Mouse (Mus musculus) CH12.LX (cell line): ENCODE data around the gene Mybpc1. TPM values are rescaled to one million over a fixed set of nuclear protein-coding genes. Genes with fewer than 3 reads are reported as not detected.

ENCODE experiments used
- DNase-seq: peaks from one replicate; pipeline ENCODE4 v3.0.0-alpha.2; 2013; ENCODE audit errors: extremely low read depth
- H3K27ac ChIP-seq: 2 replicates; pipeline ENCODE4 v1.5.1; 2012; ENCODE audit warnings: low read depth, mild to moderate bottlenecking, control low read depth, moderate library complexity; ENCODE audit not compliant: insufficient read depth
- H3K27me3 ChIP-seq: replicated peaks from 2 replicates; pipeline ENCODE3; 2012; ENCODE audit warnings: inconsistent platforms
- H3K36me3 ChIP-seq, 2 experiments: replicated peaks in 1 of 2; 2 replicates each; pipeline versions ENCODE3 to v1.6.1; 2012; ENCODE audit warnings: inconsistent platforms in 1 of 2, low read length in 1 of 2, mild to moderate bottlenecking in 1 of 2, mixed read lengths in 1 of 2, moderate library complexity in 1 of 2; ENCODE audit not compliant: control insufficient read depth in 1 of 2, insufficient read depth in 1 of 2
- H3K4me1 ChIP-seq, 2 experiments: 2 replicates each; pipeline ENCODE4 v1.6.1; 2012; ENCODE audit warnings: inconsistent platforms in 1 of 2, moderate library complexity in 1 of 2; ENCODE audit not compliant: insufficient read depth in 2 of 2, control insufficient read depth in 1 of 2
- H3K4me2 ChIP-seq: 2 replicates; pipeline ENCODE4 v1.6.1; 2012; ENCODE audit warnings: low read depth, mild to moderate bottlenecking, control low read depth; ENCODE audit not compliant: poor library complexity, insufficient read depth, severe bottlenecking
- H3K4me3 ChIP-seq, 3 experiments: fragments of 150-350 bp in 1 of 3; sonication (generic) in 1 of 3; replicated peaks in 1 of 3; 2 replicates each; pipeline versions ENCODE3 to v1.5.1; 2011 to 2012; ENCODE audit warnings: low read depth in 2 of 3, low read length in 2 of 3, mild to moderate bottlenecking in 2 of 3, moderate library complexity in 2 of 3, control low read depth in 1 of 3, improper control_type of control experiment in 1 of 3, inconsistent platforms in 1 of 3, mixed read lengths in 1 of 3; ENCODE audit not compliant: poor library complexity in 1 of 3
- H3K79me2 ChIP-seq: replicated peaks from 2 replicates; pipeline ENCODE4 v1.6.1; 2012; ENCODE audit warnings: mild to moderate bottlenecking, moderate library complexity; ENCODE audit not compliant: control insufficient read depth, poor library complexity, insufficient read depth, severe bottlenecking; ENCODE audit errors: extremely low read depth
- H3K9ac ChIP-seq: 2 replicates; pipeline ENCODE4 v1.6.1; 2012; ENCODE audit warnings: low read depth, mild to moderate bottlenecking, control low read depth, moderate library complexity; ENCODE audit not compliant: insufficient read depth
- H3K9me3 ChIP-seq: replicated peaks from 2 replicates; pipeline ENCODE3; 2012; ENCODE audit warnings: low read length, inconsistent platforms, mixed read lengths
- ELF1 ChIP-seq: IDR thresholded peaks from 2 replicates; pipeline ENCODE4 v1.6.1; 2014; ENCODE audit warnings: low read depth, mild to moderate bottlenecking, inconsistent platforms, low read length, improper control_type of control experiment
- GABPA ChIP-seq: IDR thresholded peaks from 2 replicates; pipeline ENCODE4 v1.6.1; 2012; ENCODE audit warnings: low read depth, low read length, improper control_type of control experiment, inconsistent platforms; ENCODE audit not compliant: insufficient replicate concordance
- HCFC1 ChIP-seq: IDR thresholded peaks from 2 replicates; pipeline ENCODE4 v1.6.1; 2012; ENCODE audit warnings: low read depth, mild to moderate bottlenecking, inconsistent platforms, low read length, improper control_type of control experiment
- JUND ChIP-seq: conservative IDR thresholded peaks from 2 replicates; pipeline ENCODE4 v1.6.1; 2011; ENCODE audit warnings: low read depth, low read length, improper control_type of control experiment
- KAT2A ChIP-seq: IDR thresholded peaks from 2 replicates; pipeline ENCODE4 v1.6.1; 2012; ENCODE audit warnings: low read length, improper control_type of control experiment, inconsistent platforms; ENCODE audit not compliant: insufficient replicate concordance
- MAFK ChIP-seq: IDR thresholded peaks from 2 replicates; pipeline ENCODE4 v1.6.1; 2011; ENCODE audit warnings: low read length, improper control_type of control experiment; ENCODE audit not compliant: insufficient replicate concordance
- MAX ChIP-seq: IDR thresholded peaks from 2 replicates; pipeline ENCODE4 v1.6.1; 2011; ENCODE audit warnings: low read length, improper control_type of control experiment
- MEF2A ChIP-seq: IDR thresholded peaks from 2 replicates; pipeline ENCODE4 v1.6.1; 2014; ENCODE audit warnings: low read depth, mild to moderate bottlenecking, inconsistent platforms, low read length, improper control_type of control experiment, borderline replicate concordance
- MYC ChIP-seq: IDR thresholded peaks from 2 replicates; pipeline ENCODE4 v1.6.1; 2011; ENCODE audit warnings: low read depth, mild to moderate bottlenecking, improper control_type of control experiment, low read length
- NELFE ChIP-seq: IDR thresholded peaks from 2 replicates; pipeline ENCODE4 v1.6.1; 2011; ENCODE audit warnings: low read depth, low read length, improper control_type of control experiment
- NRF1 ChIP-seq: IDR thresholded peaks from 2 replicates; pipeline ENCODE4 v1.6.1; 2014; ENCODE audit warnings: low read depth, mild to moderate bottlenecking, inconsistent platforms, low read length, improper control_type of control experiment, moderate library complexity
- POLR2A ChIP-seq: IDR thresholded peaks from 2 replicates; pipeline ENCODE4 v1.6.1; 2011; ENCODE audit warnings: low read depth, mild to moderate bottlenecking, improper control_type of control experiment, low read length
- TBP ChIP-seq: conservative IDR thresholded peaks from 2 replicates; pipeline ENCODE4 v1.6.1; 2011; ENCODE audit warnings: low read depth, low read length, improper control_type of control experiment
- USF2 ChIP-seq: conservative IDR thresholded peaks from 2 replicates; pipeline ENCODE4 v1.6.1; 2011; ENCODE audit warnings: low read depth, low read length, improper control_type of control experiment
- ZMIZ1 ChIP-seq: IDR thresholded peaks from 2 replicates; pipeline ENCODE4 v1.6.1; 2012; ENCODE audit warnings: low read depth, mild to moderate bottlenecking, inconsistent platforms, low read length, improper control_type of control experiment
- dilution Hi-C: fragments of 300-500 bp; cut with MboI; formaldehyde crosslinking; loops from 2 replicates; pipeline ENCODE4 v1.14.3; 2020; ENCODE audit warnings: low sequenced_read_pairs; ENCODE audit not compliant: extremely low pct_unique_long_range_greater_than_20kb, extremely low pct_ligation_motif_present
- in situ Hi-C: fragments of 300-500 bp; cut with MboI; formaldehyde crosslinking; loops from 3 replicates; pipeline ENCODE4 v1.14.3; 2019; ENCODE audit warnings: low sequenced_read_pairs, low pct_ligation_motif_present, low pct_unique_long_range_greater_than_20kb, mixed read lengths
- polyA plus RNA-seq: library from polyadenylated mRNA; unstranded; fragments of >175 nt; gene quantifications from 2 replicates; pipeline ENCODE4 v1.2.1, GENCODE M21; 2012; ENCODE audit warnings: low read depth; ENCODE audit not compliant: insufficient read length
- total RNA-seq, 2 experiments: library from RNA; depleted of rRNA; stranded (reverse); fragments of 300-350 nt in 1 of 2; fragments of >200 nt in 1 of 2; gene quantifications; 2 replicates each; pipeline ENCODE4 v1.2.3; 2012 to 2014

Mybpc1 gene
- total and polyA plus RNA-seq, 3 experiments: not detected

DNA sequence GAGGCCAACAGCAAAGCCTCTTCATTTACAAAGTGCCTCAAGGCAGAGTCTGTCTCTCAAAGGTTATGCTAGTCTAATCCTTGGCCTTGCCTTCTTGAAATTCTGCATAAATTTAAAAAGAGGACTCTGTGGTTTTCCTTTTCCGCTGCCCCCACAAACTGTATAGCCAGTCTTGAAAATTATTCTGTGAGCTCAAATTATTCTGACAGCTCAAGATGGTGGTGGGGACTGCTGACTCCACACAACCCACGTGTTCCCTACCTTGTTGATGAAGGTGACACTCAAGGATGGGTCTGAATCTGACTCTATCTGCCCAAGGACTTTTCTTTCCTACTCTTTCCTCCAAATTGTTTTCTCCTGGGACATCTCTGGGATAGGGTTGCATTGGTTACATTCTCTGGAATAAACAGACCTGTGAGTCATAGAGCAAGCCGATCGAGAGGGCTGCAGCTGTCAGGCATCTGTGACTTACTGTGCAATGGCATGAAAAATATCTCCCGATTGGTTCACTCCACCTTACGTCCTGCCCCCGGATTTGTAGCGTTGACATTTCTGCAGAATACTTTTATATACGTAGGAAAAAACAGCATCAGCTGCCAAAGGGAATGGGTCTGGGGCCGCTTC lies 26.5 kb upstream of the Mybpc1 start:
- H3K9ac ChIP-seq: no peak overlapping the region
- no peak for DNase-seq
- in situ Hi-C loops (no loop called here), dilution Hi-C loops (no loop called here)
- H3K4me2 ChIP-seq: no peak overlapping the region
- no peak overlapping the region for H3K4me3 ChIP-seq
- H3K4me1 ChIP-seq: no peaks in the 10 kb centered on the region
- no peaks in the 10 kb centered on the region for H3K79me2 ChIP-seq
- H3K27ac ChIP-seq: no peak overlapping the region
- no peaks in the 10 kb centered on the region for H3K36me3 ChIP-seq
- TF ChIP-seq NRF1 (no peak), POLR2A (no peak), MAFK (no peak), ZMIZ1 (no peak), GABPA (no peak), NELFE (no peak), JUND (no peak), ELF1 (no peak), HCFC1 (no peak), MEF2A (no peak), USF2 (no peak), MYC (no peak), TBP (no peak)
- no peaks in the 10 kb centered on the region for H3K27me3 ChIP-seq
- no peaks in the 10 kb centered on the region for H3K9me3 ChIP-seq

DNA sequence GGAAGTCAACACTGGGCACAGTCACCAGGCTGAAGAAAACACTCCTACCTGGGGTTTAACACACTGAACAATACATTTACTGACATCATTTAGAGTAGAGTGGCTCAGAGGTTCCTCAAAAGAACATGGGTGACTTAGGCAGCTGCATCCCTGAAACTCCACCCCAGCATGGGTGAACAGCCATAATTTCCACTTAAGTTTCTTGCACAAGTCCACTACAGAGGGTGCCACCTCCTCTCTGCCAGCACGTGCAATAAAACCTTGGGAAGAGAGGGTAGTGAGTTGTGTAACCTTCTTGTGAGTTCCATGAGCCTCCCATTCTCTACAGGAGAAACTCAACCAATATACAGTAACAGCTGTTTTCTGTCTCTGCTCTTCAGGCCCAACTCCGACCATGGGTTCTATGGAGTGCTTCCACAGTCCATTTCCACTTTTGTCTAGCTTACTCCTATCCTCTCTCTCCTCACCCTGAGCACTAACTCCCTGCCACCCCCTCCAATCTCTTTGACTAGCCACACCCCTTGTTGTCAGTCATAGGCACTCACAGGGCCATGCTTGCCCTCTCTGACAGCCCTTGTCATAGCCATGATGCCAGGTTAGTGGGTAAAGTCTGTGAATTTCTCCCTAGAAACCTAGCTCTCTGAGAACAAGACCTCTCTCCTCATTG lies 25.8 kb upstream of the Mybpc1 start:
- Histone ChIP-seq H3K4me1 (no peaks in the 10 kb centered on the region), H3K4me2 (no peak overlapping the region), H3K9me3 (no peaks in the 10 kb centered on the region), H3K4me3 (no peak overlapping the region), H3K36me3 (no peaks in the 10 kb centered on the region), H3K9ac (no peak overlapping the region), H3K79me2 (no peaks in the 10 kb centered on the region), H3K27ac (no peak overlapping the region), H3K27me3 (no peaks in the 10 kb centered on the region)
- in situ Hi-C loops: no loop called here
- TF ChIP-seq MAX (no peak), MEF2A (no peak), MYC (no peak), GABPA (no peak), KAT2A (no peak), JUND (no peak)
- no peak for DNase-seq
- dilution Hi-C loops: no loop called here
